Mouse (Mus musculus) brain, embryonic 14.5 days (tissue): ENCODE data around the gene Slc5a10.

Source experiments
- CTCF ChIP-seq: fragments of 200-500 bp; IDR thresholded peaks from 2 replicates; pipeline ENCODE4 v1.5.1; 2012; ENCODE audit warnings: inconsistent platforms, mild to moderate bottlenecking, moderate library complexity, borderline replicate concordance; ENCODE audit not compliant: insufficient read depth, insufficient read length; ENCODE audit errors: extremely low read depth
- POLR2A ChIP-seq: fragments of 200-500 bp; IDR thresholded peaks from 2 replicates; pipeline ENCODE4 v1.6.1; 2012; ENCODE audit warnings: mild to moderate bottlenecking, inconsistent platforms, borderline replicate concordance; ENCODE audit not compliant: poor library complexity, insufficient read depth, insufficient read length, severe bottlenecking; ENCODE audit errors: extremely low read depth

DNA sequence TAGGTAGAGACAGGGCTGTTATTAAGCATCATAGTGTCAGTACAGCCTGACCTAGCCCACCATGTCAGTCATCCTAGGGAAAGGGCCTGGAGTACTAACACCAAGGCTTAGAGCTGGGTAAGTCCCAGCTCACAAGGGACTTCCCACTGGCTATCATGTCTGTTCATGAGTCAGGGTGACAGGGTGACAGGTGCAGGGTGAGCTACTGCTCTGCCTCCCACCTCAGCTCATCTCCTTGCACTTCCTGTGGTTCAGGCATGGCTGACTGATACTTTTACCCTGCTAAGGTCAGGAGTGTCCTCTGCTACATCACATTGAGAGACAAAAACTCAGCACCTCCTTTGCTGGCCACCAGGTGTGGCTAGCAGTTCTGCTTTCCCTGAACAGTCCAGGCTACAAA, 21.8 kb downstream of the Slc5a10 start:
- TF ChIP-seq CTCF (no peak), POLR2A (no peak)
